Mouse (Mus musculus) large intestine, adult 2 months (tissue): Measurements from ENCODE around the gene Ddx52. TPM values are rescaled to one million over a fixed set of nuclear protein-coding genes. Genes with fewer than 3 reads are reported as not detected.
A peak's percentile ranks its signal among the peaks of the same experiment; 100 is the strongest.

Source experiments
- DNase-seq: peaks from one replicate; pipeline ENCODE4 v3.0.0-alpha.2; 2012; ENCODE audit warnings: low read depth, low spot score
- WGBS: fragments of 180-500 bp; shearing (Covaris S2); methylation state at CpG from one replicate; pipeline ENCODE4 v1.1.7; 2018; 5-methylcytosine and 5-hydroxymethylcytosine counted together
- polyA plus RNA-seq: library from polyadenylated mRNA; depleted of rRNA; stranded (reverse); fragments of >200 nt; gene quantifications from 2 replicates; pipeline ENCODE4 v1.2.3, GENCODE M21; 2012; rRNA removed

The Ddx52 gene
- polyA plus RNA-seq, result 4.2 and 5.5 TPM in 2 replicates

GRCm38 (mm10) chr11:83941950-83942840 is at the start of gene Ddx52:
Ddx52 (plus strand) TSS chr11:83942062.
- WGBS, result 1% methylated on average over 49 of the region's 49 CpGs
- peak; percentile 81 for DNase-seq

GRCm38 (mm10) chr11:83893325-83893724 is 48.5 kb upstream of the Ddx52 start:
- 83% methylated on average over 9 of the region's 9 CpGs for WGBS
- DNase-seq, result no peak

GRCm38 (mm10) chr11:83896430-83897410 is 45.1 kb upstream of the Ddx52 start:
- no peak for DNase-seq
- WGBS, result 70% methylated on average over 16 of the region's 16 CpGs

GRCm38 (mm10) chr11:83897569-83897968 is 44.3 kb upstream of the Ddx52 start:
- DNase-seq, result no peak
- 81% methylated on average over 7 of the region's 7 CpGs for whole genome bisulfite sequencing

GRCm38 (mm10) chr11:83902812-83903211 is 39.0 kb upstream of the Ddx52 start:
- no peak for DNase-seq

GRCm38 (mm10) chr11:83905756-83906155 is 36.1 kb upstream of the Ddx52 start:
- 61% methylated on average over 5 of the region's 5 CpGs for WGBS
- DNase-seq, result no peak

More at GRCm38 (mm10) chr11:83902812-83903211, 39.0 kb upstream of the Ddx52 start:
- WGBS, result 69% methylated on average over 3 of the region's 3 CpGs

GRCm38 (mm10) chr11:83908376-83908775 is 33.5 kb upstream of the Ddx52 start:
- WGBS, result 15% methylated on average over 7 of the region's 7 CpGs
- DNase-seq, result no peak

GRCm38 (mm10) chr11:83913824-83914311 is 28.0 kb upstream of the Ddx52 start:
- 11% methylated on average over 8 of the region's 8 CpGs for WGBS
- DNase-seq, result no peak

- WGBS, result 32% methylated on average over 4 of the region's 4 CpGs
Measured at GRCm38 (mm10) chr11:83914501-83914900, 27.4 kb upstream of the Ddx52 start.

GRCm38 (mm10) chr11:83922600-83922999 is 19.3 kb upstream of the Ddx52 start:
- peak; percentile 48 for DNase-seq
- 15% methylated on average over 2 of the region's 2 CpGs for WGBS

More at GRCm38 (mm10) chr11:83914501-83914900, 27.4 kb upstream of the Ddx52 start:
- DNase-seq, result no peak

GRCm38 (mm10) chr11:83927097-83927496 is 14.8 kb upstream of the Ddx52 start:
- WGBS, result 67% methylated on average over 3 of the region's 3 CpGs
- no peak for DNase-seq

- WGBS, result 31% methylated on average over 10 of the region's 10 CpGs
- DNase-seq, result no peak
Measured at GRCm38 (mm10) chr11:83932506-83933106, 9.3 kb upstream of the Ddx52 start.

GRCm38 (mm10) chr11:83933376-83933775 is 8.5 kb upstream of the Ddx52 start:
- no peak for DNase-seq
- WGBS, result 48% methylated on average over 4 of the region's 4 CpGs

- peak; percentile 57 for DNase-seq
- WGBS, result 12% methylated on average over 7 of the region's 7 CpGs
Measured at GRCm38 (mm10) chr11:83935986-83936665, 5.7 kb upstream of the Ddx52 start.

- WGBS, result 73% methylated on average over 8 of the region's 8 CpGs
- DNase-seq, result no peak
Measured at GRCm38 (mm10) chr11:83938556-83938955, 3.3 kb upstream of the Ddx52 start.

- 92% methylated on average over 2 of the region's 2 CpGs for WGBS
- no peak for DNase-seq
Measured at GRCm38 (mm10) chr11:83956822-83957221, 15.0 kb downstream of the Ddx52 start.

- WGBS, result 91% methylated on average over 3 of the region's 3 CpGs
- no peak for DNase-seq
Measured at GRCm38 (mm10) chr11:83961983-83962382, 20.1 kb downstream of the Ddx52 start.

GRCm38 (mm10) chr11:83963991-83964921 is 22.4 kb downstream of the Ddx52 start, which contains the start of gene Synrg:
Synrg (plus strand) TSS chr11:83964428.
- 3% methylated on average over 64 of the region's 76 CpGs for WGBS
- DNase-seq, result peak; percentile 63
